Mouse (Mus musculus) lung, adult 2 months (tissue): ENCODE results near the gene Cblc.

Experiments used
- CTCF ChIP-seq: fragments of 200-500 bp; IDR thresholded peaks from 2 replicates; pipeline ENCODE4 v1.5.1; 2011; ENCODE audit warnings: mild to moderate bottlenecking, low read length, control low read depth; ENCODE audit not compliant: insufficient read depth
- POLR2A ChIP-seq: fragments of 200-500 bp; IDR thresholded peaks from 2 replicates; pipeline ENCODE4 v1.6.1; 2011; ENCODE audit warnings: low read depth, mild to moderate bottlenecking, control low read depth, low read length, borderline replicate concordance; ENCODE audit errors: extremely low read depth

GRCm38 (mm10) chr7:19746426-19747201 is 50.0 kb downstream of the Cblc start:
- TF ChIP-seq CTCF (no peak), POLR2A (no peak)
